Mouse (Mus musculus) hindbrain, embryonic 10.5 days (tissue): Measurements from ENCODE around the gene Tnfrsf25. TPM values are rescaled to one million over a fixed set of nuclear protein-coding genes. Genes with fewer than 3 reads are reported as not detected.
A peak's percentile ranks its signal among the peaks of the same experiment; 100 is the strongest.

ENCODE experiments used
- DNase-seq: peaks from one replicate; pipeline ENCODE4 v3.0.0-alpha.2; 2017; ENCODE audit warnings: low spot score
- H3K27ac ChIP-seq: fragments of 300-500 bp; sonication (generic); 2 replicates; pipeline ENCODE4 v1.5.1; 2016; ENCODE audit warnings: mild to moderate bottlenecking, moderate library complexity
- H3K27me3 ChIP-seq: fragments of 300-500 bp; sonication (generic); 2 replicates; pipeline ENCODE4 v1.6.1; 2016; ENCODE audit warnings: mild to moderate bottlenecking; ENCODE audit not compliant: poor library complexity, insufficient read depth, severe bottlenecking
- H3K36me3 ChIP-seq: fragments of 300-500 bp; sonication (generic); 2 replicates; pipeline ENCODE4 v1.6.1; 2016; ENCODE audit warnings: mild to moderate bottlenecking, moderate library complexity
- H3K4me1 ChIP-seq: fragments of 300-500 bp; sonication (generic); replicated peaks from 2 replicates; pipeline ENCODE4 v1.6.1; 2016; ENCODE audit warnings: mild to moderate bottlenecking
- H3K4me3 ChIP-seq: fragments of 300-500 bp; sonication (generic); 2 replicates; pipeline ENCODE4 v1.5.1; 2016; ENCODE audit warnings: mild to moderate bottlenecking, moderate library complexity
- H3K9me3 ChIP-seq: fragments of 300-500 bp; sonication (generic); 2 replicates; pipeline ENCODE4 v1.6.1; 2016; ENCODE audit warnings: mild to moderate bottlenecking, moderate library complexity
- WGBS: fragments of 180-500 bp; shearing (Covaris S2); methylation state at CpG from one replicate; pipeline ENCODE4 v1.1.7; 2016; 5-methylcytosine and 5-hydroxymethylcytosine counted together
- polyA plus RNA-seq: library from polyadenylated mRNA; unstranded; fragments of >200 nt; fragmentation: Nextera tagmentation; extraction: Ambion mirVana; gene quantifications from 2 replicates; pipeline ENCODE4 v1.2.1, GENCODE M21; 2016

Tnfrsf25 gene
- polyA plus RNA-seq, 1 experiment from 2014 or later = 0.82 TPM

DNA sequence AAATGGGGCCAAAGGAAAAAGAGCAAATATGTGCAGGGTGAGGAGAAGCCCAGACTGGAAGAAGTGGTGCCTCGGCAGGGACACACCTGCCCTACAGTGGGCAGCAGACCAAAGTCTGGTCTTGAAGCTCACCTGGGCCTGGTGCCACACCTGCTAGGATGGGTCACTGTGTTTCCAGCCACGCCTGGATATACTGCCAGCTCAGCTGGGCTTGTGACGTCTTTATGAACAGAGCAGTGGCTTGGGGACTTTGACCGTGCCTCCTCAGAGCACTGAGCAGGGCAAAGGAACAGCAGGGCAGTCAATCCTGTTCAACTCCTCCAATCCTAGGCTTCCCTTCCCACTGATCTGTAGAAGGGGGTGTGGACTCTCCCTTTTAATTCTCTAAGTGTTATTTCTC, 45.0 kb downstream of the Tnfrsf25 start:
- Histone ChIP-seq H3K4me3 (peak overlapping the region; percentile 36; the same call in 1 of the 2 replicates), H3K27me3 (peaks cover 88% of the 10 kb centered on the region), H3K27ac (no peak overlapping the region), H3K4me1 (peaks cover 25% of the 10 kb centered on the region), H3K36me3 (no peaks in the 10 kb centered on the region), H3K9me3 (no peaks in the 10 kb centered on the region)
- WGBS = 39% methylated on average over 4 of the region's 4 CpGs
- no peak for DNase-seq

- 78% methylated on average over 6 of the region's 6 CpGs for WGBS
- peaks cover 25% of the 10 kb centered on the region for H3K4me1 ChIP-seq
- H3K4me3 ChIP-seq = no peak overlapping the region
- no peak for DNase-seq
- H3K36me3 ChIP-seq = no peaks in the 10 kb centered on the region
- no peak overlapping the region for H3K27ac ChIP-seq
- no peaks in the 10 kb centered on the region for H3K9me3 ChIP-seq
- peaks cover 83% of the 10 kb centered on the region for H3K27me3 ChIP-seq
Observed at GRCm38 (mm10) chr4:152161601-152162000, 45.9 kb downstream of the Tnfrsf25 start.

GRCm38 (mm10) chr4:152162748-152163147, 47.0 kb downstream of the Tnfrsf25 start:
- H3K27ac ChIP-seq = no peak overlapping the region
- WGBS = 92% methylated on average over 2 of the region's 2 CpGs
- no peak for DNase-seq
- H3K4me1 ChIP-seq = peaks cover 25% of the 10 kb centered on the region
- H3K27me3 ChIP-seq = peaks cover 72% of the 10 kb centered on the region
- no peak overlapping the region for H3K4me3 ChIP-seq
- no peaks in the 10 kb centered on the region for H3K9me3 ChIP-seq
- no peaks in the 10 kb centered on the region for H3K36me3 ChIP-seq

DNA sequence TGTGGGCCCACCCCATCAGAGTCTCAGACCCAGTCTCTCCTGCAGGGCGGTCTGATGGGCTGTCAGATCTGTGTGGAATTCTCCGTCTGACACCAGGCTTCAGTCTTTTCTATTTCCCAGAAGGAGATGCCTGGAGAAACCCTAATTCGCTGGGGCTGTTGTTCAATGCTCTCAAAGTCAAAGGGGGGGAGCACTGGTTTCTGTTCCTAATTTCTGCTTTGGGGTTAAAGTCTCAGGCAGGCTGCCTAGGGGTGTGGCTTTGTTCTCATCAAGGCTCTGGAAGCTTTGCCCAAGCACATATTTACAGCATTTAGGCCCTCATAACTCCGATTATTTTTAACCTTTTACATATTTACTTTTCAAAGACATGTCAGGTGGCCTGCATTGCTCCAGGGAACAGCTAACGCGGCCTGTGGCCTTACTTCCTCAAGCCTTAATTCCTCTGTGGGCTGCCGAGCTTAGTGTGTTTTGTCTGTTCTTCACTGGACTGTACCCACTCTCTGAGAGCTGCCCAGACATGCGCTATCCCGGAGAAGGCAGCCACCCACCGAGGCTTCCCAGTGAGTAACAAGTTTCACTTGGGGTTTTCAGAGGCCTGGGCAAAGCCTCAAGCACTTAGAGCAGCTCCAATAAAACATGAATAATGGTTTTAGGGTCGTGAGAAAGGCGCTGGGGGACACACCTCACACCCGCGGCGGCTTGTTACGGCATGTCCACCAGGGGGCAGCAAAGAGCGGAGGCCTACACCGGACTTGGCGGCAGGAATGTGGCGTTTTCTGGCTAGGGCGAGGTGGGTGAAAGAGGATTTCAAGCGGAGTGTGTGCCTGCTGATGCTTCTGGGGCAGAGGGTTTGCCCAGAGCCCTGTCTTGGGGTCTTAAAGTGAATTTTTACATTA, 49.5 kb downstream of the Tnfrsf25 start:
- Histone ChIP-seq H3K4me3 (no peak overlapping the region), H3K4me1 (0 out of 2 replicates have a peak, but pooled peaks cover 2% of the 10 kb centered on the region), H3K27me3 (peaks cover 62% of the 10 kb centered on the region), H3K27ac (no peak overlapping the region), H3K9me3 (no peaks in the 10 kb centered on the region), H3K36me3 (no peaks in the 10 kb centered on the region)
- DNase-seq = peak; percentile 75
- 28% methylated on average over 22 of the region's 22 CpGs for WGBS

GRCm38 (mm10) chr4:152168052-152168451, 52.3 kb downstream of the Tnfrsf25 start:
- no peak for DNase-seq
- no peak overlapping the region for H3K27ac ChIP-seq
- WGBS = 81% methylated on average over 8 of the region's 8 CpGs

GRCm38 (mm10) chr4:152169103-152169502, 53.4 kb downstream of the Tnfrsf25 start:
- no peaks in the 10 kb centered on the region for H3K4me1 ChIP-seq
- peaks cover 42% of the 10 kb centered on the region for H3K27me3 ChIP-seq
- no peak overlapping the region for H3K27ac ChIP-seq
- H3K4me3 ChIP-seq = no peak overlapping the region
- peaks cover 3% of the 10 kb centered on the region; the same call in 1 of the 2 replicates for H3K9me3 ChIP-seq
- no peaks in the 10 kb centered on the region for H3K36me3 ChIP-seq
- DNase-seq = no peak
- 85% methylated on average over 7 of the region's 7 CpGs for WGBS

More at GRCm38 (mm10) chr4:152168052-152168451, 52.3 kb downstream of the Tnfrsf25 start:
- Histone ChIP-seq H3K36me3 (no peaks in the 10 kb centered on the region), H3K27me3 (peaks cover 39% of the 10 kb centered on the region), H3K4me1 (no peaks in the 10 kb centered on the region), H3K9me3 (peaks cover 3% of the 10 kb centered on the region; the same call in 1 of the 2 replicates), H3K4me3 (no peak overlapping the region)

Other genes starting within 250 kb of the Tnfrsf25 start
- 102 and 108 TPM in 2 replicates for gene Dnajc11, start 182.2 kb upstream of the Tnfrsf25 start, polyA plus RNA-seq
- 34.5 and 36.2 TPM in 2 replicates for gene Thap3, start 126.9 kb upstream of the Tnfrsf25 start, polyA plus RNA-seq
- 30.7 TPM in 2 replicates for gene Phf13, start 119.7 kb upstream of the Tnfrsf25 start, polyA plus RNA-seq
- 7.7 and 8.7 TPM in 2 replicates for gene Klhl21, start 107.1 kb upstream of the Tnfrsf25 start, polyA plus RNA-seq
- gene Zbtb48, start 88.3 kb upstream of the Tnfrsf25 start, polyA plus RNA-seq = 23.3 and 25.9 TPM in 2 replicates
- 0.65 and 0.67 TPM in 2 replicates for gene Tas1r1, start 77.4 kb upstream of the Tnfrsf25 start, polyA plus RNA-seq
- 37.7 and 38.9 TPM in 2 replicates for gene Nol9, start 76.6 kb upstream of the Tnfrsf25 start, polyA plus RNA-seq
- 9.6 and 12.4 TPM in 2 replicates for gene Plekhg5, start 43.4 kb upstream of the Tnfrsf25 start, polyA plus RNA-seq
- gene Espn, start 36.4 kb downstream of the Tnfrsf25 start, polyA plus RNA-seq = 1.6 and 6.5 TPM in 2 replicates
- gene Hes2, start 42.9 kb downstream of the Tnfrsf25 start, polyA plus RNA-seq = 4.2 and 4.7 TPM in 2 replicates
- gene Acot7, start 62.2 kb downstream of the Tnfrsf25 start, polyA plus RNA-seq = 90.0 and 118 TPM in 2 replicates
- 7.0 and 7.9 TPM in 2 replicates for gene Gpr153, start 158.3 kb downstream of the Tnfrsf25 start, polyA plus RNA-seq
- 9.2 and 17.3 TPM in 2 replicates for gene Hes3, start 175.7 kb downstream of the Tnfrsf25 start, polyA plus RNA-seq
- gene Icmt, start 181.3 kb downstream of the Tnfrsf25 start, polyA plus RNA-seq = 22.3 and 29.1 TPM in 2 replicates
- gene Rnf207, start 203.1 kb downstream of the Tnfrsf25 start, polyA plus RNA-seq = 3.0 and 3.3 TPM in 2 replicates
- 276 and 327 TPM in 2 replicates for gene Rpl22, start 209.8 kb downstream of the Tnfrsf25 start, polyA plus RNA-seq
- gene Chd5, start 222.7 kb downstream of the Tnfrsf25 start, polyA plus RNA-seq = 0.09 and 0.10 TPM in 2 replicates